Mouse (Mus musculus) ES-Bruce4 (cell line): ENCODE data around the gene Lap3. TPM values are rescaled to one million over a fixed set of nuclear protein-coding genes. Genes with fewer than 3 reads are reported as not detected.

Experiments
- H3K27ac ChIP-seq: 2 replicates; pipeline ENCODE4 v1.5.1; 2012; ENCODE audit warnings: low read length, inconsistent platforms; ENCODE audit not compliant: insufficient read depth
- H3K27me3 ChIP-seq: 2 replicates; pipeline ENCODE4 v1.6.1; 2012; ENCODE audit warnings: mild to moderate bottlenecking, low read length, inconsistent platforms; ENCODE audit not compliant: control insufficient read depth, poor library complexity, insufficient read depth, severe bottlenecking
- H3K36me3 ChIP-seq: 2 replicates; pipeline ENCODE4 v1.6.1; 2012; ENCODE audit warnings: inconsistent platforms, mild to moderate bottlenecking, low read length, moderate library complexity; ENCODE audit not compliant: control insufficient read depth, poor library complexity, insufficient read depth, severe bottlenecking
- H3K4me1 ChIP-seq: one replicate; pipeline ENCODE4 v1.8.1; 2011; ENCODE audit warnings: low read length; ENCODE audit not compliant: control insufficient read depth, insufficient read depth
- H3K4me3 ChIP-seq: 2 replicates; pipeline ENCODE4 v1.5.1; 2011; ENCODE audit warnings: low read depth, mild to moderate bottlenecking, low read length
- H3K9ac ChIP-seq: 2 replicates; pipeline ENCODE4 v1.6.1; 2012; ENCODE audit warnings: low read depth, mild to moderate bottlenecking, inconsistent platforms; ENCODE audit not compliant: poor library complexity, severe bottlenecking
- H3K9me3 ChIP-seq: replicated peaks from 2 replicates; pipeline ENCODE4 v1.6.1; 2012; ENCODE audit warnings: mild to moderate bottlenecking, low read length, inconsistent platforms; ENCODE audit not compliant: control insufficient read depth, poor library complexity, insufficient read depth, severe bottlenecking
- CTCF ChIP-seq: IDR thresholded peaks from one replicate; pipeline ENCODE4 v1.8.1; 2011; ENCODE audit warnings: low read depth, low read length
- EP300 ChIP-seq: IDR thresholded peaks from 2 replicates; pipeline ENCODE4 v1.6.1; 2011; ENCODE audit warnings: low read depth, low read length; ENCODE audit not compliant: insufficient read depth
- POLR2A ChIP-seq: IDR thresholded peaks from one replicate; pipeline ENCODE4 v1.8.1; 2011; ENCODE audit warnings: low read length; ENCODE audit not compliant: insufficient read depth
- polyA plus RNA-seq: library from polyadenylated mRNA; stranded (reverse); fragments of >200 nt; gene quantifications from 2 replicates; pipeline ENCODE4 v1.2.4, GENCODE M21; 2011; ENCODE audit warnings: low read depth; ENCODE audit not compliant: missing spikeins, insufficient read depth, insufficient read length

Gene Lap3
- polyA plus RNA-seq, 1 experiment: 190 TPM

DNA sequence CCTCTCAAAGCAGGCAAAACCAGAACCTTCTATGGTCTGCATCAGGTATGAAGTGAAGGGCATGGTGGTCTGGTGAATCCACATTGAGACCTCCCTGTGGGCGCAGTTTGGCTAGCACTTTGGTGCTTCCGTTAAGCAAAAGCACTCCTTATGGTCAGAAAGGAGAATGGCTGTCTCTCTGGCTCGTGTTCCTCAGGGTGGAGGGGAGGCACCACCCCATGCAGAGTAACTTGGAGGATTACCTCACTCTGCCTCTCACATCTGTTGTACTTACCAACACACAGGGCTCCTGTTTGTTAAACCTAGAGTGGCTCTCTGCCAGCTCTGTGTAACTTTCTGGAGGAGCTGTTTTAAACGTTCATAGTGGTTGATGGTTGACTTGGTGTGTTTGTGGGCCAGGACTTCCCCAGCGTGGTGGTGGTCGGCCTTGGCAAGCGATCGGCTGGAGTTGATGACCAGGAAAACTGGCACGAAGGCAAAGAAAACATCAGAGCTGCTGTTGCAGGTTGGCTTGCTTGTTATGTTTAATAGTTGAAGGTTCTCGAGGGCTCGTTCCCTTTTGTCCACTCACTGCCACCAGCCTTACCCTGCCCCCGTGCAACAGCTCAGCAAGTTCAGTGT is 3.9 kb downstream of the Lap3 start:
- H3K27ac ChIP-seq: peak overlapping the region; percentile 89
- H3K9me3 ChIP-seq: no peaks in the 10 kb centered on the region
- H3K27me3 ChIP-seq: no peaks in the 10 kb centered on the region
- peaks cover 7% of the 10 kb centered on the region for H3K4me1 ChIP-seq
- peaks cover 52% of the 10 kb centered on the region for H3K36me3 ChIP-seq
- H3K9ac ChIP-seq: no peak overlapping the region
- TF ChIP-seq CTCF (no peak), POLR2A (no peak), EP300 (no peak)
- H3K4me3 ChIP-seq: no peak overlapping the region

DNA sequence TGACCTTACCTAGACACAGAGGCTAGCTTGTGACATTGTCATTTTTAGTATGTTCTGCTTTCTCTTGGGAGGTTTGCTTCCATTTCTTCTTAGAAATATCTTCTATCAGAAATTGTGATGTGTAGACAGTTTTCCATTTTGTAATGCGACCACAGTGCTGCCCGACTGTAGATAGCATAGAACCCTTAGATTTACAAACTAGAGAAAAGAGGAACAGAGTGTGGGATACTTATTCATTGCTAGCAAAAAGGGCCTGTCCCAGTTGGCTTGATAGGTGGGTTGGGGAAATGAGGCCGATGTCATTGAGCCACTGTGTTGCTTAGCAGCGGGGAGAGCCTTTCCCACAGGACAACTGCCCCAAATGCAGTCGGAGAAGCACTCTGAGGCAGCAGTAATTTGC is 4.4 kb downstream of the Lap3 start:
- TF ChIP-seq POLR2A: no peak
- Histone ChIP-seq H3K27ac (no peak overlapping the region), H3K27me3 (no peaks in the 10 kb centered on the region), H3K36me3 (peaks cover 58% of the 10 kb centered on the region), H3K9me3 (no peaks in the 10 kb centered on the region), H3K4me3 (no peak overlapping the region), H3K9ac (no peak overlapping the region), H3K4me1 (peaks cover 7% of the 10 kb centered on the region)

DNA sequence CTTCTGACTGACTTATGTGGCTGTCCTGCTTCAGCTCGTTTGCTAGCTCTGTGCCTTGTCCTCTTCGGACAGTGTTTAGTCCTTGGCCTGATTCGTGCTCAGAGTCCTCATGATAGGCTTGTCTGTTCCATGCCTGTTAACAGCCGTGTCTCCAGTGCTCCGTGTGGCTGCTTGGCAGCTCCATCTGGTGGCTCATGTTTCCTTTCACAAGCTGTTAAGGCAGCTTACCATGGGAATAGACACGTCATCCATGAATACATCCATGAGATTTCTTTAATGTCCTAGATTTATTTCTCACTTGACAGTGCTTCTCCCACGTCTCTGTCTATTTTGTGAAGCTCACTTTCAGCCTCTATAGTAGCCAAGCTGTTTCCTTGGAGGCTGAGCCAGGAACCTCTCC is 16.9 kb downstream of the Lap3 start:
- H3K36me3 ChIP-seq: peaks cover 79% of the 10 kb centered on the region
- H3K9me3 ChIP-seq: no peaks in the 10 kb centered on the region
- H3K27me3 ChIP-seq: no peaks in the 10 kb centered on the region
- no peaks in the 10 kb centered on the region for H3K4me1 ChIP-seq
- TF ChIP-seq CTCF: no peak
- no peak for TF ChIP-seq EP300
- no peak for TF ChIP-seq POLR2A
- no peak overlapping the region for H3K4me3 ChIP-seq
- H3K9ac ChIP-seq: no peak overlapping the region
- H3K27ac ChIP-seq: no peak overlapping the region

DNA sequence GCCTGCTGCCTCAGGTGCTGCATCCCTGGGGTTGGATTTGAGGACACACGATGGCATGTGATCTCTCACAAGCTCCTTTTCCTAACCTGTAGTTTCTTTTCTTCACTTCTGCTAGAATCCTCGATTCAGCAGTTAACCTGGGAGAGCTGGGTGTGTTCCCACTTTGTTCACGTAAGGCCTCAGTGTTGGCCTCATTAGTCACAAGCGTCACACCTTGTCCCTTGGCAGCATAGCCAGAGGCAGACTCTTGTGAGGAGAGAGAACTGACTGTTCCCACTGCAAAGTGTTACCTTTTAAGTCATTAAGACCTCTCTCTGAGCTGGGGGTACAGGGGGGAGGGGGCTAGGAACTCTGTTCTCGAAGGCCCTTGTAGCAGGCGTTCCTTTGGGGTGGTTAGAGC is 19.7 kb downstream of the Lap3 start:
- Histone ChIP-seq H3K9ac (no peak overlapping the region), H3K36me3 (peaks cover 61% of the 10 kb centered on the region), H3K27ac (no peak overlapping the region), H3K9me3 (no peaks in the 10 kb centered on the region), H3K4me1 (no peaks in the 10 kb centered on the region), H3K27me3 (no peaks in the 10 kb centered on the region), H3K4me3 (no peak overlapping the region)
- no peak for TF ChIP-seq POLR2A
- no peak for TF ChIP-seq CTCF
- no peak for TF ChIP-seq EP300

DNA sequence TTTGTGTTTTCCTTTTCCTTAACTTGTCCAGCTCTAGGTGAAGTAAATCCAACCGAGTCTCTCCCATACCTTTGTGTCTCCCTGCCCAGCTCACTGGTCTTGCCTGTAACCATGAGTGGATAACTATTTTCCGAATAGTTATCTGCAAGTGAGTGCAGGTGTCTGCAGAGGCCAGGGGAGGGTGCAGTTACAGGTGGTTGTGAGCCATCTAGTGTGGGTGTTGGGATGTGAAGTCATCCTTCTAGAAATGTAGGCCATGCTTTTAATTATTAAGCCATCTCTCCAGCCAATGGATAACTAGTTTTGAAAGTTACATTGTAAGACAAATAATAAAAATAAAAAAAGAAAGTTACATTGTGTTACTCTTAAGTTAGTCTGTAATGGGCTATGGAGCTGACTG is 20.3 kb downstream of the Lap3 start:
- Histone ChIP-seq H3K9me3 (no peaks in the 10 kb centered on the region), H3K4me3 (no peak overlapping the region), H3K4me1 (no peaks in the 10 kb centered on the region), H3K36me3 (peaks cover 59% of the 10 kb centered on the region), H3K27ac (no peak overlapping the region), H3K27me3 (no peaks in the 10 kb centered on the region), H3K9ac (no peak overlapping the region)
- no peak for TF ChIP-seq CTCF
- TF ChIP-seq EP300: no peak
- TF ChIP-seq POLR2A: no peak

DNA sequence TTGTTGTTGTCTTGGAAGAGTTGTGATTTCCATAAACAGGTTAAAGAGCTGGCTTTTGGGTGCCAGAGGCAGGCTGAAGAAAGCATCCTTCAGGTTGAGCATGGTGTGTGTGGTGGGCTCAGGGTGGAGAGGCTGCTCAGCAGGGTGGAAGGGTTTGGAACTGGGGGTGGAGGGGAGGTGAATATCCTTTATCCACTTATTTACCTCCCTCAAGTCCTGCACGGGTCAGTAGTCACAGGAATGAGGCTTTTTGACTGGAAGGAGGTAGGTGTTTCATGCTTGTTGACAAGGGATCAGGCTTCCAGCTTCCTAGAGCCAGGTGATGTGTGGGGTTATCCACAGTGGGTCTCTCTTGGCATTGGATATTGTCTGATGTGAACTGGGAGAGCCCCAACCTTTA is 21.4 kb downstream of the Lap3 start:
- Histone ChIP-seq H3K27me3 (no peaks in the 10 kb centered on the region), H3K4me3 (no peak overlapping the region), H3K36me3 (peaks cover 52% of the 10 kb centered on the region), H3K4me1 (no peaks in the 10 kb centered on the region), H3K9ac (no peak overlapping the region), H3K27ac (0 out of 2 replicates have a peak overlapping the region, but pooled peaks have one; percentile 16), H3K9me3 (no peaks in the 10 kb centered on the region)
- no peak for TF ChIP-seq POLR2A
- no peak for TF ChIP-seq EP300
- TF ChIP-seq CTCF: no peak
